ENCODE assay signal across 25 mouse cellular contexts in genomic region chr3:82221924-82222323, GRCm38 (mm10).
"Had no signal": no experiment of that assay in that cellular context is flagged by ENCODE, and none has a peak within 500 bp of the region (broad histone marks: within the 10 kb centered on the region; RNA-seq: fewer than 3 reads in every experiment).

No protein-coding gene starts in this region.

- H3K9ac ChIP-seq: heart, embryonic 12.5 days; hindbrain, embryonic 12.5 days; hindbrain, embryonic 14.5 days; intestine, embryonic 15.5 days; limb, embryonic 12.5 days had no signal

- H3K9me3 ChIP-seq: heart, embryonic 10.5 days; heart, embryonic 12.5 days; hindbrain, embryonic 10.5 days; hindbrain, embryonic 12.5 days; intestine, embryonic 15.5 days; limb, embryonic 10.5 days; limb, embryonic 12.5 days had no signal

- DNase-seq: gastrocnemius, adult 2 months; gastrocnemius, postnatal 14 days; gastrocnemius, postnatal 36 days; heart, adult 18-20 months; heart, postnatal 10 days; heart, postnatal 4 days; kidney, adult 18-20 months; kidney, adult 8-10 months; kidney, postnatal 10 days; kidney, postnatal 25 days; kidney, postnatal 4 days; liver had no signal

- H3K27ac ChIP-seq: gastrocnemius, adult 2 months; heart, embryonic 10.5 days; hindbrain, embryonic 10.5 days; hindbrain, embryonic 12.5 days; hindbrain, embryonic 14.5 days; intestine, embryonic 15.5 days; layer of hippocampus, adult 2 months; left cerebral cortex, adult 2 months; limb, embryonic 10.5 days; limb, embryonic 12.5 days had no signal

- H3K27me3 ChIP-seq: heart, embryonic 12.5 days; hindbrain, embryonic 12.5 days; intestine, embryonic 15.5 days; limb, embryonic 12.5 days had no signal

- H3K4me2 ChIP-seq: heart, embryonic 12.5 days; hindbrain, embryonic 12.5 days; hindbrain, embryonic 14.5 days; intestine, embryonic 15.5 days; limb, embryonic 12.5 days had no signal

- H3K4me1 ChIP-seq: hindbrain, embryonic 10.5 days; hindbrain, embryonic 12.5 days; intestine, embryonic 15.5 days; limb, embryonic 10.5 days; limb, embryonic 12.5 days had no signal

- H3K36me3 ChIP-seq: heart, embryonic 10.5 days; heart, embryonic 12.5 days; hindbrain, embryonic 10.5 days; hindbrain, embryonic 12.5 days; intestine, embryonic 15.5 days; limb, embryonic 10.5 days; limb, embryonic 12.5 days had no signal

- H3K4me3 ChIP-seq: gastrocnemius, adult 2 months; heart, embryonic 10.5 days; heart, embryonic 12.5 days; hindbrain, embryonic 10.5 days; hindbrain, embryonic 12.5 days; intestine, embryonic 15.5 days; layer of hippocampus, adult 2 months; left cerebral cortex, adult 2 months; limb, embryonic 10.5 days; limb, embryonic 12.5 days had no signal

- ATAC-seq: hindbrain, embryonic 16.5 days; inflammation-experienced regulatory T-cells, adult 6 months; intestine, embryonic 15.5 days; intestine, postnatal 0 days had no signal
